ENCODE assay signal across 25 mouse cellular contexts in genomic region chr2:124458028-124458427, GRCm38 (mm10).
A peak's percentile ranks its signal among the peaks of the same experiment; 100 is the strongest.
DNase-seq lines count a peak whose midpoint lies in the region; ATAC-seq and TF ChIP-seq lines count a peak whose summit lies in the region.
"Had no signal": no experiment of that assay in that cellular context is flagged by ENCODE, and none has a peak within 500 bp of the region (broad histone marks: within the 10 kb centered on the region; RNA-seq: fewer than 3 reads in every experiment).

No protein-coding gene starts in this region.

- H3K4me2 ChIP-seq in hindbrain, postnatal 0 days (ENCODE audit: low read depth, low read length): no peak overlapping the region
- no peak overlapping the region for H3K4me2 ChIP-seq in hindbrain, embryonic 14.5 days (replicated peaks)
- H3K4me2 ChIP-seq in midbrain, postnatal 0 days (ENCODE audit: low read depth, low read length, poor library complexity, severe bottlenecking): no peak overlapping the region
- no peak overlapping the region for H3K4me2 ChIP-seq in midbrain, embryonic 13.5 days (replicated peaks)
- H3K4me2 ChIP-seq: embryonic facial prominence, embryonic 13.5 days; forebrain, embryonic 13.5 days; heart, embryonic 11.5 days; hindbrain, embryonic 12.5 days had no signal

- no peaks in the 10 kb centered on the region for H3K27me3 ChIP-seq in hindbrain, postnatal 0 days (ENCODE audit: insufficient read depth, low read length)
- no peaks in the 10 kb centered on the region for H3K27me3 ChIP-seq in hindbrain, embryonic 14.5 days (ENCODE audit: control insufficient read depth, insufficient read depth, low read length)
- no peaks in the 10 kb centered on the region for H3K27me3 ChIP-seq in midbrain, postnatal 0 days (ENCODE audit: insufficient read depth, low read length)
- H3K27me3 ChIP-seq in midbrain, embryonic 13.5 days: peaks cover 21% of the 10 kb centered on the region
- H3K27me3 ChIP-seq: embryonic facial prominence, embryonic 13.5 days; forebrain, embryonic 13.5 days; hindbrain, embryonic 12.5 days had no signal

- no peak overlapping the region for H3K9ac ChIP-seq in hindbrain, postnatal 0 days (replicated peaks; ENCODE audit: low read length)
- no peak overlapping the region for H3K9ac ChIP-seq in hindbrain, embryonic 14.5 days
- H3K9ac ChIP-seq in midbrain, postnatal 0 days (replicated peaks; ENCODE audit: low read length, poor library complexity, severe bottlenecking): no peak overlapping the region
- H3K9ac ChIP-seq in midbrain, embryonic 13.5 days (replicated peaks): no peak overlapping the region
- H3K9ac ChIP-seq: embryonic facial prominence, embryonic 13.5 days; forebrain, embryonic 13.5 days; forebrain, postnatal 0 days; hindbrain, embryonic 12.5 days had no signal

- H3K36me3 ChIP-seq in hindbrain, postnatal 0 days (ENCODE audit: insufficient read depth, low read length): no peaks in the 10 kb centered on the region
- H3K36me3 ChIP-seq in hindbrain, embryonic 14.5 days (replicated peaks; ENCODE audit: control insufficient read depth, insufficient read depth): no peaks in the 10 kb centered on the region
- H3K36me3 ChIP-seq in midbrain, postnatal 0 days (ENCODE audit: insufficient read depth, low read length): no peaks in the 10 kb centered on the region
- H3K36me3 ChIP-seq in midbrain, embryonic 13.5 days: no peaks in the 10 kb centered on the region
- H3K36me3 ChIP-seq: embryonic facial prominence, embryonic 10.5 days; embryonic facial prominence, embryonic 13.5 days; hindbrain, embryonic 12.5 days had no signal

- no peak overlapping the region for H3K4me3 ChIP-seq in hindbrain, postnatal 0 days (ENCODE audit: low read length)
- H3K4me3 ChIP-seq in hindbrain, embryonic 14.5 days (replicated peaks; ENCODE audit: low read length): no peak overlapping the region
- H3K4me3 ChIP-seq in midbrain, postnatal 0 days (ENCODE audit: low read depth, low read length): no peak overlapping the region
- no peak overlapping the region for H3K4me3 ChIP-seq in midbrain, embryonic 13.5 days (replicated peaks)
- H3K4me3 ChIP-seq: embryonic facial prominence, embryonic 10.5 days; embryonic facial prominence, embryonic 13.5 days; erythroblast, embryonic 14.5 days; forebrain, embryonic 13.5 days; gastrocnemius, adult 2 months; hindbrain, embryonic 12.5 days had no signal

- no peak for TF ChIP-seq CTCF in hindbrain, postnatal 0 days (IDR thresholded peaks at IDR 0.05; ENCODE audit: low read depth)
- no peak for TF ChIP-seq CTCF in midbrain, postnatal 0 days (IDR thresholded peaks at IDR 0.05)

- H3K4me1 ChIP-seq in hindbrain, postnatal 0 days (ENCODE audit: insufficient read depth, low read length): no peaks in the 10 kb centered on the region
- no peaks in the 10 kb centered on the region for H3K4me1 ChIP-seq in hindbrain, embryonic 14.5 days (replicated peaks; ENCODE audit: control insufficient read depth, insufficient read depth, low read length)
- H3K4me1 ChIP-seq in midbrain, postnatal 0 days (ENCODE audit: insufficient read depth, low read length): no peaks in the 10 kb centered on the region
- 0 out of 2 replicates have a peak, but pooled peaks cover 3% of the 10 kb centered on the region for H3K4me1 ChIP-seq in midbrain, embryonic 13.5 days (replicated peaks)
- H3K4me1 ChIP-seq: hindbrain, embryonic 12.5 days had no signal

- H3K27ac ChIP-seq in hindbrain, postnatal 0 days: no peak overlapping the region
- no peak overlapping the region for H3K27ac ChIP-seq in hindbrain, embryonic 14.5 days
- H3K27ac ChIP-seq in midbrain, postnatal 0 days (ENCODE audit: low read depth, low read length): no peak overlapping the region
- H3K27ac ChIP-seq in midbrain, embryonic 13.5 days: no peak overlapping the region
- H3K27ac ChIP-seq: embryonic facial prominence, embryonic 10.5 days; embryonic facial prominence, embryonic 13.5 days; forebrain, embryonic 13.5 days; gastrocnemius, adult 2 months; hindbrain, embryonic 12.5 days had no signal

- DNase-seq in hindbrain, postnatal 0 days (ENCODE audit: low spot score): peak; percentile 64
- DNase-seq in hindbrain, embryonic 14.5 days (ENCODE audit: low spot score): no peak
- DNase-seq in kidney, postnatal 14 days: peak; percentile 17
- no peak for DNase-seq in kidney, adult 18-20 months
- peak; percentile 54 for DNase-seq in midbrain, postnatal 0 days (ENCODE audit: low spot score)
- DNase-seq in urinary bladder, adult 18-20 months (ENCODE audit: low spot score in 2 of 2): no peak
- DNase-seq: adrenal gland, adult 2 months; adrenal gland, postnatal 14 days; cerebellum, adult 18-20 months; cerebellum, adult 9-10 months; cerebellum, postnatal 25 days; embryo, embryonic 11 days; forebrain, postnatal 0 days; gastrocnemius, adult 2 months; gastrocnemius, postnatal 14 days had no signal

- WGBS in hindbrain, postnatal 0 days: 64% methylated on average over 2 of the region's 2 CpGs
- 69% methylated on average over 2 of the region's 2 CpGs for WGBS in hindbrain, embryonic 14.5 days
- 70% methylated on average over 2 of the region's 2 CpGs for WGBS in midbrain, postnatal 0 days
- 76% methylated on average over 2 of the region's 2 CpGs for WGBS in midbrain, embryonic 13.5 days

- H3K9me3 ChIP-seq in hindbrain, postnatal 0 days (ENCODE audit: low read length): no peaks in the 10 kb centered on the region
- H3K9me3 ChIP-seq in hindbrain, embryonic 14.5 days (ENCODE audit: control insufficient read depth, low read length): no peaks in the 10 kb centered on the region
- no peaks in the 10 kb centered on the region for H3K9me3 ChIP-seq in midbrain, postnatal 0 days (ENCODE audit: low read length)
- no peaks in the 10 kb centered on the region for H3K9me3 ChIP-seq in midbrain, embryonic 13.5 days
- H3K9me3 ChIP-seq: embryonic facial prominence, embryonic 10.5 days; embryonic facial prominence, embryonic 13.5 days; forebrain, embryonic 13.5 days; hindbrain, embryonic 12.5 days had no signal

- no peak for ATAC-seq in hindbrain, postnatal 0 days
- ATAC-seq in hindbrain, embryonic 14.5 days (ENCODE audit: low FRiP score): no peak
- ATAC-seq in midbrain, postnatal 0 days (ENCODE audit: low FRiP score): no peak
- ATAC-seq in midbrain, embryonic 13.5 days: no peak
- ATAC-seq: CD4-positive, CD25-positive, alpha-beta regulatory T cell, adult 4 months; forebrain, embryonic 13.5 days; forebrain, postnatal 0 days; hindbrain, embryonic 16.5 days; inflammation-experienced regulatory T-cells, adult 6 months had no signal

Comparison
In these comparisons a context has a peak if more than half of its experiments do, and no peak if none do; other contexts are left out.
1. DNase-seq: peak in hindbrain, postnatal 0 days (single experiment), kidney, postnatal 14 days (single experiment) and midbrain, postnatal 0 days (single experiment); none in hindbrain, embryonic 14.5 days (single experiment), kidney, adult 18-20 months (single experiment) and urinary bladder, adult 18-20 months (0 of 2).